Mouse (Mus musculus) thymus, postnatal 25 days (tissue): Measurements from ENCODE around the gene Cebpe.

ENCODE experiments used
- DNase-seq: peaks from one replicate; pipeline ENCODE4 v3.0.0; 2022

Cebpe gene

GRCm38 (mm10) chr14:54712074-54712473, at the start of gene Cebpe:
Gene Cebpe (minus strand): TSS chr14:54712174.
- DNase-seq = no peak

- DNase-seq = no peak
Observed at GRCm38 (mm10) chr14:54756382-54756781, 44.4 kb upstream of the Cebpe start.

GRCm38 (mm10) chr14:54754602-54755018, 42.6 kb upstream of the Cebpe start:
- no peak for DNase-seq

- DNase-seq = no peak
Observed at GRCm38 (mm10) chr14:54753986-54754601, 42.1 kb upstream of the Cebpe start.

GRCm38 (mm10) chr14:54752938-54753337, 41.0 kb upstream of the Cebpe start:
- no peak for DNase-seq

GRCm38 (mm10) chr14:54751768-54752167, 39.8 kb upstream of the Cebpe start:
- DNase-seq = no peak

GRCm38 (mm10) chr14:54749238-54749637, 37.3 kb upstream of the Cebpe start:
- DNase-seq = no peak

- no peak for DNase-seq
Observed at GRCm38 (mm10) chr14:54747942-54748917, 36.3 kb upstream of the Cebpe start.

GRCm38 (mm10) chr14:54746038-54746437, 34.1 kb upstream of the Cebpe start:
- no peak for DNase-seq

- DNase-seq = no peak
Observed at GRCm38 (mm10) chr14:54744473-54744872, 32.5 kb upstream of the Cebpe start.

- no peak for DNase-seq
Observed at GRCm38 (mm10) chr14:54742375-54742774, 30.4 kb upstream of the Cebpe start.

GRCm38 (mm10) chr14:54741721-54742120, 29.7 kb upstream of the Cebpe start:
- DNase-seq = no peak

GRCm38 (mm10) chr14:54737634-54738033, 25.7 kb upstream of the Cebpe start:
- DNase-seq = no peak

- no peak for DNase-seq
Observed at GRCm38 (mm10) chr14:54736555-54737552, 24.9 kb upstream of the Cebpe start.

GRCm38 (mm10) chr14:54735221-54735620, 23.2 kb upstream of the Cebpe start:
- no peak for DNase-seq

- no peak for DNase-seq
Observed at GRCm38 (mm10) chr14:54734004-54734403, 22.0 kb upstream of the Cebpe start.

GRCm38 (mm10) chr14:54732206-54732605, 20.2 kb upstream of the Cebpe start:
- no peak for DNase-seq

GRCm38 (mm10) chr14:54730305-54730704, 18.3 kb upstream of the Cebpe start:
- no peak for DNase-seq

- no peak for DNase-seq
Observed at GRCm38 (mm10) chr14:54728823-54729653, 17.1 kb upstream of the Cebpe start.

GRCm38 (mm10) chr14:54727565-54727964, 15.6 kb upstream of the Cebpe start:
- DNase-seq = no peak

- DNase-seq = no peak
Observed at GRCm38 (mm10) chr14:54724049-54724448, 12.1 kb upstream of the Cebpe start.

GRCm38 (mm10) chr14:54721711-54722110, 9.7 kb upstream of the Cebpe start:
- DNase-seq = no peak
